Mouse (Mus musculus): ENCODE data around the gene Tcerg1l. TPM values are rescaled to one million over a fixed set of nuclear protein-coding genes. Genes with fewer than 3 reads are reported as not detected.

Tcerg1l gene
- polyA plus RNA-seq, 1 experiment: not detected

- peaks cover 5% of the 10 kb centered on the region; the same call in 1 of the 2 replicates for H3K4me1 ChIP-seq (ENCODE audit: control insufficient read depth, insufficient read depth, low read length)
- TF ChIP-seq CTCF (IDR thresholded peaks at IDR 0.05; ENCODE audit: borderline replicate concordance, insufficient read depth, low read length): no peak
- no peak for TF ChIP-seq POLR2A (IDR thresholded peaks at IDR 0.05; ENCODE audit: low read depth, low read length)
- H3K27ac ChIP-seq (ENCODE audit: insufficient read depth, low read length): no peak overlapping the region
- H3K4me3 ChIP-seq (ENCODE audit: insufficient read depth, low read length): no peak overlapping the region
Measured at GRCm38 (mm10) chr7:138202162-138202832, 195.2 kb downstream of the Tcerg1l start.

GRCm38 (mm10) chr7:138199333-138200058, 198.0 kb downstream of the Tcerg1l start:
- TF ChIP-seq CTCF (IDR thresholded peaks at IDR 0.05; ENCODE audit: borderline replicate concordance, insufficient read depth, low read length): no peak
- no peak for TF ChIP-seq POLR2A (IDR thresholded peaks at IDR 0.05; ENCODE audit: low read depth, low read length)
- Histone ChIP-seq H3K27ac (ENCODE audit: insufficient read depth, low read length) (no peak overlapping the region), H3K4me1 (ENCODE audit: control insufficient read depth, insufficient read depth, low read length) (peaks cover 5% of the 10 kb centered on the region; the same call in 1 of the 2 replicates), H3K4me3 (ENCODE audit: insufficient read depth, low read length) (no peak overlapping the region)

- Histone ChIP-seq H3K27ac (ENCODE audit: insufficient read depth, low read length) (no peak overlapping the region), H3K4me3 (ENCODE audit: insufficient read depth, low read length) (no peak overlapping the region), H3K4me1 (ENCODE audit: control insufficient read depth, insufficient read depth, low read length) (peaks cover 4% of the 10 kb centered on the region; the same call in 1 of the 2 replicates)
- TF ChIP-seq POLR2A (IDR thresholded peaks at IDR 0.05; ENCODE audit: low read depth, low read length) (no peak), CTCF (IDR thresholded peaks at IDR 0.05; ENCODE audit: borderline replicate concordance, insufficient read depth, low read length) (no peak)
Measured at GRCm38 (mm10) chr7:138196139-138196538, 201.4 kb downstream of the Tcerg1l start.

- Histone ChIP-seq H3K27ac (ENCODE audit: insufficient read depth, low read length) (no peak overlapping the region), H3K4me1 (ENCODE audit: control insufficient read depth, insufficient read depth, low read length) (no peaks in the 10 kb centered on the region), H3K4me3 (ENCODE audit: insufficient read depth, low read length) (no peak overlapping the region)
- TF ChIP-seq CTCF (IDR thresholded peaks at IDR 0.05; ENCODE audit: borderline replicate concordance, insufficient read depth, low read length) (no peak), POLR2A (IDR thresholded peaks at IDR 0.05; ENCODE audit: low read depth, low read length) (no peak)
Measured at GRCm38 (mm10) chr7:138184197-138184596, 213.3 kb downstream of the Tcerg1l start.

GRCm38 (mm10) chr7:138182216-138182615, 215.3 kb downstream of the Tcerg1l start:
- Histone ChIP-seq H3K27ac (ENCODE audit: insufficient read depth, low read length) (no peak overlapping the region), H3K4me1 (ENCODE audit: control insufficient read depth, insufficient read depth, low read length) (no peaks in the 10 kb centered on the region), H3K4me3 (ENCODE audit: insufficient read depth, low read length) (no peak overlapping the region)
- no peak for TF ChIP-seq POLR2A (IDR thresholded peaks at IDR 0.05; ENCODE audit: low read depth, low read length)
- no peak for TF ChIP-seq CTCF (IDR thresholded peaks at IDR 0.05; ENCODE audit: borderline replicate concordance, insufficient read depth, low read length)

- TF ChIP-seq POLR2A (IDR thresholded peaks at IDR 0.05; ENCODE audit: low read depth, low read length): no peak
- no peak for TF ChIP-seq CTCF (IDR thresholded peaks at IDR 0.05; ENCODE audit: borderline replicate concordance, insufficient read depth, low read length)
- H3K27ac ChIP-seq (ENCODE audit: insufficient read depth, low read length): no peak overlapping the region
- H3K4me1 ChIP-seq (ENCODE audit: control insufficient read depth, insufficient read depth, low read length): no peaks in the 10 kb centered on the region
- H3K4me3 ChIP-seq (ENCODE audit: insufficient read depth, low read length): no peak overlapping the region
Measured at GRCm38 (mm10) chr7:138178617-138179016, 218.9 kb downstream of the Tcerg1l start.

- Histone ChIP-seq H3K27ac (ENCODE audit: insufficient read depth, low read length) (no peak overlapping the region), H3K4me3 (ENCODE audit: insufficient read depth, low read length) (no peak overlapping the region), H3K4me1 (ENCODE audit: control insufficient read depth, insufficient read depth, low read length) (no peaks in the 10 kb centered on the region)
- TF ChIP-seq CTCF (IDR thresholded peaks at IDR 0.05; ENCODE audit: borderline replicate concordance, insufficient read depth, low read length) (no peak), POLR2A (IDR thresholded peaks at IDR 0.05; ENCODE audit: low read depth, low read length) (no peak)
Measured at GRCm38 (mm10) chr7:138176026-138176425, 221.5 kb downstream of the Tcerg1l start.

- H3K4me1 ChIP-seq (ENCODE audit: control insufficient read depth, insufficient read depth, low read length): no peaks in the 10 kb centered on the region
- H3K27ac ChIP-seq (ENCODE audit: insufficient read depth, low read length): no peak overlapping the region
- H3K4me3 ChIP-seq (ENCODE audit: insufficient read depth, low read length): no peak overlapping the region
- TF ChIP-seq POLR2A (IDR thresholded peaks at IDR 0.05; ENCODE audit: low read depth, low read length): no peak
- TF ChIP-seq CTCF (IDR thresholded peaks at IDR 0.05; ENCODE audit: borderline replicate concordance, insufficient read depth, low read length): no peak
Measured at GRCm38 (mm10) chr7:138170389-138170788, 227.1 kb downstream of the Tcerg1l start.
